Mouse (Mus musculus) MEL (cell line): ENCODE measurements around the gene Zeb2.

Experiments
- CHD2 ChIP-seq: IDR thresholded peaks from 2 replicates; pipeline ENCODE4 v1.6.1; 2011; ENCODE audit warnings: low read length, improper control_type of control experiment
- CTCF ChIP-seq, 3 experiments: IDR thresholded peaks in 2 of 3; conservative IDR thresholded peaks in 1 of 3; 2 replicates each; pipeline ENCODE4 v1.5.1; 2011 to 2012; ENCODE audit warnings: low read length in 3 of 3, low read depth in 2 of 3, mild to moderate bottlenecking in 2 of 3, improper control_type of control experiment in 1 of 3, inconsistent platforms in 1 of 3, mixed read lengths in 1 of 3, moderate library complexity in 1 of 3; ENCODE audit not compliant: control insufficient read depth in 1 of 3, insufficient read depth in 1 of 3, poor library complexity in 1 of 3, severe bottlenecking in 1 of 3
- GATA1 ChIP-seq: IDR thresholded peaks from 2 replicates; pipeline ENCODE4 v1.6.1; 2011; ENCODE audit warnings: low read depth, low read length, improper control_type of control experiment
- MYC ChIP-seq: IDR thresholded peaks from 2 replicates; pipeline ENCODE4 v1.6.1; 2011; ENCODE audit warnings: low read depth, mild to moderate bottlenecking, low read length, improper control_type of control experiment, moderate library complexity
- POLR2AphosphoS2 ChIP-seq: IDR thresholded peaks from 2 replicates; pipeline ENCODE4 v1.6.1; 2011; ENCODE audit warnings: low read length, improper control_type of control experiment
- SIN3A ChIP-seq: IDR thresholded peaks from 2 replicates; pipeline ENCODE4 v1.6.1; 2012; ENCODE audit warnings: low read length, improper control_type of control experiment, inconsistent platforms
- TBP ChIP-seq: IDR thresholded peaks from 2 replicates; pipeline ENCODE4 v1.8.0; 2011; ENCODE audit warnings: low read depth, low read length, improper control_type of control experiment
- USF1 ChIP-seq: IDR thresholded peaks from 2 replicates; pipeline ENCODE4 v1.6.1; 2014; ENCODE audit warnings: low read depth, mild to moderate bottlenecking, inconsistent platforms, low read length, improper control_type of control experiment, moderate library complexity
- ZNF384 ChIP-seq: IDR thresholded peaks from 2 replicates; pipeline ENCODE4 v1.6.1; 2012; ENCODE audit warnings: low read depth, mild to moderate bottlenecking, inconsistent platforms, low read length, improper control_type of control experiment

DNA sequence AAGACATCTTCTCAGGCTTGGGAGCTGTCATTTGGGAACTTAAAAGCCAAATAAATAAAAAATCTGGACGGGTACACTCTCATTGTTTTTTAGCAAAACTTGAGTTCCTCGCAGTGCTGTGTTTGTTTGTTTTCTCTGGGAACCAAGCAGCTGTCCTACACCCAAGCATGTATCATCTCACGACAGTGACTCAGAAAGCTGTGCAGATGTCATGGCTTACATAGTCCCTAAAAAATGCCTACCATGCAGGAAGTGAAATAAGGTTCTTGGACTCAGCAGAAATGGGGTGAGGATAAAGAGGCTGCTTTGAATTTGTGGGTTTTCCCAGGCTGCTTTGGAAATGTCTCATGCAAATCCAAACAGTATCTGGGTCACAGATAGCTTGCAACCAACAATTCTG lies 161.0 kb downstream of the Zeb2 start:
- TF ChIP-seq CTCF (IDR thresholded peaks at IDR 0.05 in 2 of 3, conservative IDR thresholded peaks at IDR 0.05 in 1 of 3; ENCODE audit: control insufficient read depth in 1 of 3, insufficient read depth in 1 of 3, low read depth in 2 of 3, low read length in 3 of 3, poor library complexity in 1 of 3, severe bottlenecking in 1 of 3) (no peak), USF1 (no peak), POLR2AphosphoS2 (no peak), CHD2 (no peak), ZNF384 (no peak), SIN3A (no peak), GATA1 (no peak), TBP (no peak), MYC (no peak)
